Mouse (Mus musculus) cerebellum, adult 2 months (tissue): ENCODE measurements around the gene Slc41a3. TPM values are rescaled to one million over a fixed set of nuclear protein-coding genes. Genes with fewer than 3 reads are reported as not detected.
"Not testable (repeated sequence)": the region's sequence is repeated elsewhere in the genome, so short reads cannot be mapped to it uniquely, and the experiment has no call there.

Experiments
- DNase-seq, 2 experiments: peaks; one replicate each; pipeline ENCODE4 v3.0.0; 2021
- H3K27ac ChIP-seq: fragments of 200-500 bp; 2 replicates; pipeline ENCODE4 v1.5.1; 2012; ENCODE audit warnings: low read length, control low read depth, inconsistent platforms; ENCODE audit not compliant: insufficient read depth
- H3K27me3 ChIP-seq: fragments of 200-500 bp; 2 replicates; pipeline ENCODE4 v1.6.1; 2012; ENCODE audit warnings: inconsistent platforms, mild to moderate bottlenecking, low read length, moderate library complexity; ENCODE audit not compliant: control insufficient read depth, insufficient read depth
- H3K4me1 ChIP-seq: fragments of 200-500 bp; 2 replicates; pipeline ENCODE4 v1.6.1; 2011; ENCODE audit warnings: low read length; ENCODE audit not compliant: control insufficient read depth, insufficient read depth
- H3K4me3 ChIP-seq: fragments of 200-500 bp; replicated peaks from 2 replicates; pipeline ENCODE3; 2011; ENCODE audit warnings: mild to moderate bottlenecking, low read depth, low read length, control low read depth; ENCODE audit not compliant: insufficient read depth
- CTCF ChIP-seq: fragments of 200-500 bp; IDR thresholded peaks from 2 replicates; pipeline ENCODE4 v1.5.1; 2011; ENCODE audit warnings: low read depth, mild to moderate bottlenecking, control low read depth, low read length, moderate library complexity, borderline replicate concordance; ENCODE audit not compliant: insufficient read depth
- POLR2A ChIP-seq: fragments of 200-500 bp; IDR thresholded peaks from 2 replicates; pipeline ENCODE4 v1.6.1; 2011; ENCODE audit warnings: low read length, control low read depth, borderline replicate concordance; ENCODE audit not compliant: insufficient read depth
- WGBS: fragments of 180-500 bp; shearing (Covaris S2); methylation state at CpG from one replicate; pipeline ENCODE4 v1.1.7; 2018; 5-methylcytosine and 5-hydroxymethylcytosine counted together
- polyA plus RNA-seq: library from polyadenylated mRNA; depleted of rRNA; stranded (reverse); fragments of >200 nt; gene quantifications from 2 replicates; pipeline ENCODE4 v1.2.3, GENCODE M21; 2012

Gene Slc41a3
- polyA plus RNA-seq, 1 experiment: 32.8 TPM

- no peak for DNase-seq
- Histone ChIP-seq H3K27ac (no peak overlapping the region), H3K27me3 (no peaks in the 10 kb centered on the region), H3K4me3 (no peak overlapping the region), H3K4me1 (no peaks in the 10 kb centered on the region)
- no peak for TF ChIP-seq CTCF
- 95% methylated on average over 4 of the region's 4 CpGs for WGBS
Measured at GRCm38 (mm10) chr6:90627556-90627955, 23.0 kb downstream of the Slc41a3 start.

DNA sequence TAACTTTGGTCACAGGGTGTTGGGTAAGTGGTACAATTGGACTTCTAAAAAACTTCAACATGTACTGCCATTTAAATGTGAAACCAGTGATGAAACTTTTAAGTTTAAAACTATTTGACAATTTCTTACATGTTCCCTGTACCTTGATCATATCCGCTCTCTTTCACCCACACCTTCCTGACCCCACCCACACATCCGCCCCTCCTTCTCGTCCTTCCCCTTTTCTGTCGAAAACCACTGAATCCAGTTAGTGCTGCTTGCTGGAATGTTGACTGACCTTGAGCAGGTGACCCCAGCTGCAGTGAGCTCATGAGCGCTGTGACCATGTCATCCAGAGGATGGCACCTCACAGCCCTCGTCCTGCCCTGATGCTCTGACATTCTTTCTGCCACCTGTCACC is 25.0 kb downstream of the Slc41a3 start:
- Histone ChIP-seq H3K27me3 (no peaks in the 10 kb centered on the region), H3K4me1 (0 out of 2 replicates have a peak, but pooled peaks cover 2% of the 10 kb centered on the region), H3K27ac (no peak overlapping the region), H3K4me3 (no peak overlapping the region)
- TF ChIP-seq POLR2A (no peak), CTCF (no peak)
- no peak for DNase-seq
- 92% methylated on average over 6 of the region's 6 CpGs for WGBS

DNA sequence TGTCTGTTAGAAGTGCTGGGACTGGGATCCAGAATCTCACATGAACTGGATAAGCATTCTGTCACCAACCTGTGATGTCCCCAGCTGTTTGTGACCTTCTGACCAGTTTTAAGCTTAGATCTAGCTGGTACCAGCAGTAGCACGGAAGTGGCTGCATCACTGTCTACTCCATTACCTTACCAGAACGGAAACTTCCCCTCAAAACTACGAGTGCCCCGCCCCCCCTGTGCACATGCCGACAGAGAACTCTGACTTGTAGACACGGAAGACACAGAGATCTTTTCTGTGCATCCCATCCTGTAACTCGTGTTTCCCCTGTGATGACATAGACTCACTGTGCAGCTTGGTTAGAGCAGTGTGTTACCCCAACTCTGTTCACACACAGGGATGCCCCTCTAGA is 25.9 kb downstream of the Slc41a3 start:
- WGBS: 91% methylated on average over 7 of the region's 7 CpGs
- Histone ChIP-seq H3K4me1 (0 out of 2 replicates have a peak, but pooled peaks cover 6% of the 10 kb centered on the region), H3K27ac (no peak overlapping the region), H3K27me3 (no peaks in the 10 kb centered on the region), H3K4me3 (no peak overlapping the region)
- TF ChIP-seq POLR2A (no peak), CTCF (no peak)
- DNase-seq: no peak

DNA sequence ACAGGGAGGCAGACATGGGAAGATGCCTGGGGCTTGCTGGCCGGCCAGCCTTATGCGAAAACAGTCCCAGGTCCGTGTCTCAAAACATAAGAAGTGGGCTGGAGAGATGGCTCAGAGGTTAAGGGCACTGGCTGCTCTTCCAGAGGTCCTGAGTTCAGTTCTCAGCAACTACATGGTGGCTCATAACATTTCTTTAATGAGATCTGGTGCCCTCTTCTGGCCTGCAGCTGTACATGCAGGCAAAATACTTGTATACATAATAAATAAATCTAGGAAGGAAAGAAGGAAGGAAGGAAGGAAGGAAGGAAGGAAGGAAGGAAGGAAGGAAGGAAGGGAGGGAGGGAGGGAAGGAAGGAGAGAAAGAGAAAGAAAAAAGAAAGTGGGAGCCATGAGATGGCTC is 28.0 kb downstream of the Slc41a3 start:
- not testable (repeated sequence) for H3K27ac ChIP-seq, H3K4me3 ChIP-seq, H3K4me1 ChIP-seq, DNase-seq, H3K27me3 ChIP-seq
- 89% methylated on average over 3 of the region's 3 CpGs for WGBS

DNA sequence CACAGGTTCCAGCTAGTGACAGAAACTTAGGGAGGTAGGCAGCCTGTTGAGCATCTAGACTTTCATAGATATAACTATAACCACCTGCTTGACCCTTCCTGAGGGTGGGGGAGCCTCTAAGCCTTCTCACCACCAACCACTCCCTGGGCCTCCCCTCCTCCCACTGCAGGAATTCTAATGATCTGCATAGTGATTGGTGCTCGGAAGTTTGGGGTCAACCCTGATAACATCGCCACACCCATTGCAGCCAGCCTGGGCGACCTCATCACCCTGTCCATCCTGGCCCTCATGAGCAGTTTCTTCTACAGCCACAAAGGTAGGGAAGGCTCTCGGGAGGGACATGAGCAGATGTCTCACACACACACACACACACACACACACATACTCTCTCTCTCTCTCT is 30.6 kb downstream of the Slc41a3 start:
- H3K27me3 ChIP-seq: no peaks in the 10 kb centered on the region
- WGBS: 90% methylated on average over 4 of the region's 4 CpGs
- TF ChIP-seq CTCF: no peak
- TF ChIP-seq POLR2A: no peak
- no peak overlapping the region for H3K4me3 ChIP-seq
- no peak overlapping the region for H3K27ac ChIP-seq
- 0 out of 2 replicates have a peak, but pooled peaks cover 6% of the 10 kb centered on the region for H3K4me1 ChIP-seq
- no peak for DNase-seq

DNA sequence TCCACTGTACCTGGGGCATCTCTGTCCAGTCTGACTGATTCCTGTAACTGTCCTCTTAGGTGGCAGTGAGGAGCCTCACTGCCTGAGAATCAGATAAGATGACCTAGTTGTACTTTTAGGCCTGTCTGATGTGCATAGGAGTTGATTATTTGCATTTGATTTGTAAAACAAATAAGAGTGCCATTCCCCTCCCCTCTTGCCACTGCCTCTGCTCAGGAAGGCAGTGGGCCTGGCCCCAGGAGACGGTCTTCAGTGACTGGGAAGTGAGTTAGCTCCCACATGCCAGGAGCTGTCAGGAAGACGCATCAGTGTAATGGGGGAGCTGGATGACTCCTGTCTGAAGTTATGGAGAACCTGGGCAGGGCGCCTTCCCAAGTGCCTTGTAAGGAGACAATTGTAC is 31.1 kb downstream of the Slc41a3 start:
- Histone ChIP-seq H3K27me3 (no peaks in the 10 kb centered on the region), H3K4me3 (no peak overlapping the region), H3K27ac (no peak overlapping the region), H3K4me1 (0 out of 2 replicates have a peak, but pooled peaks cover 6% of the 10 kb centered on the region)
- WGBS: 92% methylated on average over 3 of the region's 3 CpGs
- no peak for DNase-seq
- TF ChIP-seq POLR2A (no peak), CTCF (no peak)

DNA sequence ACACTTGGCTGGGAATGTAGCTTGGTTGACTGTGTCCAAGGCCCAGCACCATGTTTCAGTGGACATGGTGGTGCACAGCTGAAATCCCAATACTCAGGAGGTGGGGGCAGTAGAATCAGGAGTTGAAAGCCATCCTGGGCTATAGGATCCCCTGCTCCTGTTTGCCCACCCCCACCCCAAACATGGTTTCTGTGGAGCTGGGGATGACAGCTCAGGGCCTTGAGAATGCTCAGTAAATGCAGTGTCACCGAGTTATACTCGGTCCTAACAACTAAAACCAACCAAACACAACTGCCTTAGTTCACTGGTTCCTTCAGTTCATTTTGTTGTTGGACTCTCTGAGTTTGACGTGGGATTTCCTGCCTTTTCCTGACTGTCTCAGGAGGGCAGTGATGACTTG is 38.5 kb downstream of the Slc41a3 start:
- DNase-seq: no peak
- H3K4me1 ChIP-seq: no peaks in the 10 kb centered on the region
- H3K4me3 ChIP-seq: no peak overlapping the region
- no peaks in the 10 kb centered on the region for H3K27me3 ChIP-seq
- no peak overlapping the region for H3K27ac ChIP-seq
- WGBS: 90% methylated on average over 3 of the region's 3 CpGs
- no peak for TF ChIP-seq CTCF
- TF ChIP-seq POLR2A: no peak

DNA sequence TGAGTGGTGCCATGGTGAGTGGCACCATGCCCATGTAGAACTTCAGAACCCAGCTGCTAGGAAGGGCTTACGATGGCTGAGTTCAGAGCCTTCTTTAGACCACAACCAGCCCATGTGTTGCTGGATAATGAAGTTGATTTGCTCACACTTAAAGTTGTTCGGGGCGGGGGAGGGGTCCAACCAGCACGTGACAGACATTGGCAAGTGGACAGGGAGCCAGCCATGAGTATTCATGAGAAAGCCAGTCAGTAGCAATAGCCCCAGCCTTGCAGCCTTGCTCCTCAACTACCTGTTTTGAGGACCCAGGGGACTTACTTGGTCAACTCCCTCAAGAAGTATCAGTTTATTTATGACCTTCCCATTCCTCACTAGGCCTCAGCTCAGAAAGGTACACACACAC is 40.4 kb downstream of the Slc41a3 start:
- Histone ChIP-seq H3K4me3 (no peak overlapping the region), H3K27ac (no peak overlapping the region), H3K4me1 (no peaks in the 10 kb centered on the region), H3K27me3 (no peaks in the 10 kb centered on the region)
- no peak for DNase-seq
- 39% methylated on average over 4 of the region's 4 CpGs for WGBS
- TF ChIP-seq CTCF (no peak), POLR2A (no peak)

DNA sequence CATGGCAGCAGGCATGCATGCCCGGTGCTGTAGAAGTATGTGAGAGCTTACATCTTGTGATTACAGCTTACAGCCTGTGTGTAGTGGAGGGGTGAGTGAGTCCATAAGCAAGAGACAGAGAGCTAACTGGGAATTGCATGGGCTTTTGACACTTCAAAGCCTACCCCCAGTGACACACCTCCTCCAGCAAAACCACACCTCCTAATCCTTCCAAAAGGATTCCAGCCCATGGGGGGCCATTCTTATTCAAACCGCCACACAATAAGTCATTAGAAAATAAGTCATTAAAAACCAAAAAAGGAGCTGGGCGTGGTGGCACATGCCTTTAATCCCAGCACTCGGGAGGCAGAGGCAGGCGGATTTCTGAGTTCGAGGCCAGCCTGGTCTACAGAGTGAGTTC is 43.9 kb downstream of the Slc41a3 start:
- Histone ChIP-seq H3K4me1 (no peaks in the 10 kb centered on the region), H3K4me3 (no peak overlapping the region), H3K27ac (no peak overlapping the region), H3K27me3 (no peaks in the 10 kb centered on the region)
- TF ChIP-seq CTCF: no peak
- no peak for TF ChIP-seq POLR2A
- WGBS: 95% methylated on average over 6 of the region's 6 CpGs
- no peak for DNase-seq
